Mouse (Mus musculus) forebrain, embryonic 14.5 days (tissue): ENCODE data around the gene Fam234b. TPM values are rescaled to one million over a fixed set of nuclear protein-coding genes. Genes with fewer than 3 reads are reported as not detected.

Source experiments
- ATAC-seq: fragments of 200-750 bp; cut with Nextera tagmentation; 2 replicates; pipeline ENCODE4 v1.8.0; 2017; ENCODE audit warnings: mild to moderate bottlenecking, moderate library complexity
- DNase-seq: peaks from one replicate; pipeline ENCODE4 v3.0.0-alpha.2; 2015; ENCODE audit warnings: low spot score
- H3K27ac ChIP-seq: fragments of 300-500 bp; sonication (generic); 2 replicates; pipeline ENCODE4 v1.5.1; 2014; ENCODE audit warnings: low read depth, mild to moderate bottlenecking, control low read depth, low read length, moderate library complexity
- H3K27me3 ChIP-seq: fragments of 300-500 bp; sonication (generic); replicated peaks from 2 replicates; pipeline ENCODE4 v1.6.1; 2014; ENCODE audit warnings: low read length, control low read depth, mixed read lengths; ENCODE audit not compliant: control insufficient read depth, insufficient read depth
- H3K36me3 ChIP-seq: fragments of 300-500 bp; sonication (generic); 2 replicates; pipeline ENCODE4 v1.6.1; 2014; ENCODE audit warnings: low read length, control low read depth; ENCODE audit not compliant: control insufficient read depth, insufficient read depth
- H3K4me1 ChIP-seq: fragments of 300-500 bp; sonication (generic); 2 replicates; pipeline ENCODE4 v1.6.1; 2014; ENCODE audit warnings: antibody characterized with exemption, low read length, control low read depth; ENCODE audit not compliant: control insufficient read depth, insufficient read depth
- H3K4me2 ChIP-seq: fragments of 300-500 bp; sonication (generic); 2 replicates; pipeline ENCODE4 v1.6.1; 2014; ENCODE audit warnings: mild to moderate bottlenecking, control low read depth, low read length
- H3K4me3 ChIP-seq: fragments of 300-500 bp; sonication (generic); 2 replicates; pipeline ENCODE4 v1.5.1; 2014; ENCODE audit warnings: low read depth, low read length, control low read depth
- H3K9ac ChIP-seq: fragments of 300-500 bp; sonication (generic); 2 replicates; pipeline ENCODE4 v1.6.1; 2014; ENCODE audit warnings: mild to moderate bottlenecking, low read length, control low read depth, moderate library complexity
- H3K9me3 ChIP-seq: fragments of 300-500 bp; sonication (generic); replicated peaks from 2 replicates; pipeline ENCODE4 v1.6.1; 2016; ENCODE audit warnings: low read length, control low read depth, mixed read lengths; ENCODE audit not compliant: control insufficient read depth
- WGBS: fragments of 180-500 bp; shearing (Covaris S2); extraction: QIAGEN DNeasy Blood & Tissue Kit; methylation state at CpG from one replicate; pipeline ENCODE4 v1.1.7; 2014; 5-methylcytosine and 5-hydroxymethylcytosine counted together
- polyA plus RNA-seq: library from polyadenylated mRNA; unstranded; fragments of >200 nt; fragmentation: Nextera tagmentation; extraction: Ambion mirVana; gene quantifications from 2 replicates; pipeline ENCODE4 v1.2.1, GENCODE M21; 2014

Fam234b gene
- polyA plus RNA-seq, 1 experiment from 2014 or later = 75.5 TPM

GRCm38 (mm10) chr6:135275231-135275630 is 77.5 kb downstream of the Fam234b start:
- ATAC-seq (no peak), DNase-seq (no peak)
- H3K4me2 ChIP-seq = no peak overlapping the region
- no peaks in the 10 kb centered on the region for H3K27me3 ChIP-seq
- no peak overlapping the region for H3K9ac ChIP-seq
- H3K4me3 ChIP-seq = no peak overlapping the region
- no peaks in the 10 kb centered on the region for H3K36me3 ChIP-seq
- 82% methylated on average over 4 of the region's 4 CpGs for WGBS
- H3K4me1 ChIP-seq = no peaks in the 10 kb centered on the region
- H3K27ac ChIP-seq = no peak overlapping the region
- H3K9me3 ChIP-seq = no peaks in the 10 kb centered on the region

- ATAC-seq (no peak), DNase-seq (no peak)
- Histone ChIP-seq H3K27me3 (no peaks in the 10 kb centered on the region), H3K4me2 (no peak overlapping the region), H3K9ac (no peak overlapping the region), H3K9me3 (no peaks in the 10 kb centered on the region), H3K36me3 (no peaks in the 10 kb centered on the region), H3K4me1 (no peaks in the 10 kb centered on the region), H3K27ac (no peak overlapping the region), H3K4me3 (no peak overlapping the region)
- 87% methylated on average over 6 of the region's 6 CpGs for WGBS
Observed at GRCm38 (mm10) chr6:135276474-135277295, 78.9 kb downstream of the Fam234b start.

- Histone ChIP-seq H3K9me3 (no peaks in the 10 kb centered on the region), H3K27ac (no peak overlapping the region), H3K36me3 (no peaks in the 10 kb centered on the region), H3K9ac (no peak overlapping the region), H3K27me3 (no peaks in the 10 kb centered on the region), H3K4me1 (no peaks in the 10 kb centered on the region), H3K4me2 (no peak overlapping the region), H3K4me3 (no peak overlapping the region)
- DNase-seq (no peak), ATAC-seq (no peak)
- WGBS = 93% methylated on average over 6 of the region's 6 CpGs
Observed at GRCm38 (mm10) chr6:135278302-135278701, 80.5 kb downstream of the Fam234b start.

GRCm38 (mm10) chr6:135279286-135279685 is 81.5 kb downstream of the Fam234b start:
- no peak overlapping the region for H3K27ac ChIP-seq
- H3K4me3 ChIP-seq = no peak overlapping the region
- DNase-seq (no peak), ATAC-seq (no peak)
- H3K4me1 ChIP-seq = no peaks in the 10 kb centered on the region
- H3K9ac ChIP-seq = no peak overlapping the region
- H3K36me3 ChIP-seq = no peaks in the 10 kb centered on the region
- 71% methylated on average over 5 of the region's 5 CpGs for WGBS
- no peak overlapping the region for H3K4me2 ChIP-seq
- H3K27me3 ChIP-seq = no peaks in the 10 kb centered on the region
- no peaks in the 10 kb centered on the region for H3K9me3 ChIP-seq

- Histone ChIP-seq H3K4me3 (no peak overlapping the region), H3K27ac (no peak overlapping the region), H3K27me3 (no peaks in the 10 kb centered on the region), H3K9ac (no peak overlapping the region), H3K4me1 (no peaks in the 10 kb centered on the region), H3K36me3 (no peaks in the 10 kb centered on the region), H3K9me3 (no peaks in the 10 kb centered on the region), H3K4me2 (no peak overlapping the region)
- ATAC-seq (no peak), DNase-seq (no peak)
- WGBS = 56% methylated on average over 10 of the region's 10 CpGs
Observed at GRCm38 (mm10) chr6:135279856-135280255, 82.1 kb downstream of the Fam234b start.

- 76% methylated on average over 4 of the region's 4 CpGs for WGBS
- no peak overlapping the region for H3K9ac ChIP-seq
- no peaks in the 10 kb centered on the region for H3K9me3 ChIP-seq
- no peaks in the 10 kb centered on the region for H3K4me1 ChIP-seq
- no peaks in the 10 kb centered on the region for H3K27me3 ChIP-seq
- ATAC-seq (no peak), DNase-seq (no peak)
- H3K4me3 ChIP-seq = no peak overlapping the region
- no peak overlapping the region for H3K4me2 ChIP-seq
- H3K27ac ChIP-seq = no peak overlapping the region
- H3K36me3 ChIP-seq = no peaks in the 10 kb centered on the region
Observed at GRCm38 (mm10) chr6:135292391-135292790, 94.6 kb downstream of the Fam234b start.

GRCm38 (mm10) chr6:135294150-135294549 is 96.4 kb downstream of the Fam234b start:
- Histone ChIP-seq H3K27me3 (no peaks in the 10 kb centered on the region), H3K4me3 (no peak overlapping the region), H3K27ac (no peak overlapping the region), H3K9ac (no peak overlapping the region), H3K36me3 (no peaks in the 10 kb centered on the region), H3K9me3 (no peaks in the 10 kb centered on the region), H3K4me1 (no peaks in the 10 kb centered on the region), H3K4me2 (no peak overlapping the region)
- DNase-seq (no peak), ATAC-seq (no peak)
- 83% methylated on average over 6 of the region's 6 CpGs for WGBS

Other genes with a start within 250 kb of the Fam234b start
- 3.5 and 4.8 TPM in 2 replicates for gene Apold1, start 216.3 kb upstream of the Fam234b start, polyA plus RNA-seq
- gene Ddx47, start 186.4 kb upstream of the Fam234b start, polyA plus RNA-seq = 79.8 and 87.1 TPM in 2 replicates
- gene Gprc5a, start 132.3 kb upstream of the Fam234b start, polyA plus RNA-seq = 0.61 and 0.95 TPM in 2 replicates
- gene Gprc5d, start 79.7 kb upstream of the Fam234b start, polyA plus RNA-seq = not detected in 2 replicates
- gene Hebp1, start within 50 bp of the Fam234b start, polyA plus RNA-seq = 4.6 and 6.8 TPM in 2 replicates
- gene Gsg1, start 56.4 kb downstream of the Fam234b start, polyA plus RNA-seq = 0.31 and 0.55 TPM in 2 replicates
- not detected in 2 replicates for gene Pbp2, start 112.4 kb downstream of the Fam234b start, polyA plus RNA-seq
- gene Emp1, start 164.6 kb downstream of the Fam234b start, polyA plus RNA-seq = 3.4 and 3.5 TPM in 2 replicates